Mouse (Mus musculus) spleen, postnatal 14 days (tissue): Measurements from ENCODE around the gene Dock4.

Source experiments
- DNase-seq, 2 experiments: peaks; one replicate each; pipeline ENCODE4 v3.0.0; 2021 to 2022; ENCODE audit warnings: low spot score in 2 of 2

Dock4 gene

GRCm38 (mm10) chr12:40508416-40508815 lies 62.7 kb downstream of the Dock4 start:
- DNase-seq, result no peak

DNA sequence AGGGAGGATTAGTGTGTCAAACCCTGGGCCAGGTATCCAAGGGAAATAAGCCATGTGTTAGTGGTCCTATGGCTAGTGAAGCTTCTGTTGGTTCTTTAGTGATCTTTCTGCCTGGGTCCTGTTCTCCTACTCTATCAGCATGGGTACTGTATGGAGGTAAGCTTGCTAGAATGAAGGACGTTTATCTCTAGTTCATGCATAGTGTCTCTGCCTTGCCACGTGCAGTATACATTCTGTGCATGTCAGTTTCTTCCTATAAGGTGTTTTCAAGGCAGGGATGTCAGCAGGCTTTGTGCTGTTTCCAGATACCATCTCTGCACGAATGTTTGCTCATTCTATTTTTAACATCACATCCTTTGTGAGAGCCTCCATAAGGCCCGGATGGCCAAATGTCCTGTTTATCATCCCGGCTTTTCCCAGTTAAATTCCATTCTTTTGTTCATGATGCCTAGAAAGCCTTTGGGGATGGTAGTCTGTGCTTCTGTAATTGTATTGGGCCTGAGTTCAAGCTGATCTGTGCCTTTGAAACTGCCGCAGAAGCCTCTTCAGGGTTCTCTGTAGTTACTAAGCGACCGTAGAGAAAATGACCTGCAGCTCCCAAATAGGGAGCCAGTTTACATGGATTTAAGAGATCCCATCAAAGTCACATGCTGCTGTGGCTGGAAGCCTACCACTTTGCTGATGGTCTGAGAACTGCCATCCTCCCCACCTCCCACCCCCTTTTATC lies 66.1 kb downstream of the Dock4 start:
- DNase-seq, result no peak

DNA sequence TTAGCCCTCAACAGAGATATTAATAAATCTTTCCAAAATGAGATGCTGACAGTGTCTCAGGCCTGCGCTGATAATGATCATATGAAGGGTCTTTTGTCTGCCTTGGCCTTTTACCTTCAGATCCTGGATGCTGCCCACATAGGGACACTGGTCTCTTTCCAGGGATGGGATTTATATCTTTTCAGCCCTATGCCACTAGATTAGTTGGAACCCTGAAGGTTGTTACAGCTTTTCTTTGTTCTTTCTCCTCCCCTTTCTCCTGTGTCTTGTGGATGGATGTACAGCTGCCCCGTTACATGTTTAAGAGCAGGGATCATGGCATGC lies 66.6 kb downstream of the Dock4 start:
- DNase-seq, result no peak

DNA sequence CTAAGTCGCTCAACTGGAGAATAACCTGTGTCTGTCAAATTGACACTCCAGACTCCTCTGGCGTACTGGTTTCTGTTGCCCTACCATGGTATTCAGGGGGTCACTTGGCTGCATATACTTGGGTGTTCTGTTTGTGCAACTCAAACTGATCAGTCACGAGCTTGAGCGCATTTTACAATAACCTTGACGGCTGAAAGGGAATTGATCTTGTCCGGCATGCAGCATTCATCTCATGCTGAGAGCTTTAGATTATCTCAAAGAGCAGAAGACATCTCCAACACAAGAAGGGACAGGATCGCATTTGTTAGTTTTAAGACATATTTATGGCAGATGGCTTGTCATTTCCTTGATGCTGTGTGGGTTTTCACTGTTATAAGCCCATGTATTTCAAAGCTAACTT lies 67.2 kb downstream of the Dock4 start:
- DNase-seq, result no peak

- DNase-seq, result no peak
Observed at GRCm38 (mm10) chr12:40514021-40514420, 68.3 kb downstream of the Dock4 start.

DNA sequence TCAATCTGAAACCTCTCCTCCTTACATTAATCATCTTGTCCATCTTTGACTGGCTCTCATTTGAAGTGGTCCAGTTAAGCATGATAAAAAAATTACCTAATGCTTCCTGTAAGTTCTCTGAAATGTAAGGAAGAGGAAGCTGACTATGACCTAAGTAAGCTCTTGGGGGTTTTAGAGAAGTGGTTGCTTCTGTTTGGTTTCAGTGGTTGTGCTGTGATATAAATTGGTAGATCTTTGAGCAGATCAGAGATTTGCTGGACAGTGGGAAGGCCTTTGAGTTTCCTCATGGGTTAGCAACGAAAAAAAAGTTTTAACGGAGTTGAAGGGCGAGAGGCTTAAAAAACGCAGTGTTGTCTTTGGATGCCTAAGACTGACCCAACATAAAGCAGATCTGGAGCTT lies 76.7 kb downstream of the Dock4 start:
- DNase-seq, result no peak

- DNase-seq, result no peak
Observed at GRCm38 (mm10) chr12:40523020-40523419, 77.3 kb downstream of the Dock4 start.

GRCm38 (mm10) chr12:40525045-40525444 lies 79.3 kb downstream of the Dock4 start:
- DNase-seq, result no peak

GRCm38 (mm10) chr12:40535655-40536618 lies 90.2 kb downstream of the Dock4 start:
- no peak for DNase-seq

- no peak for DNase-seq
Observed at GRCm38 (mm10) chr12:40537826-40538225, 92.1 kb downstream of the Dock4 start.

DNA sequence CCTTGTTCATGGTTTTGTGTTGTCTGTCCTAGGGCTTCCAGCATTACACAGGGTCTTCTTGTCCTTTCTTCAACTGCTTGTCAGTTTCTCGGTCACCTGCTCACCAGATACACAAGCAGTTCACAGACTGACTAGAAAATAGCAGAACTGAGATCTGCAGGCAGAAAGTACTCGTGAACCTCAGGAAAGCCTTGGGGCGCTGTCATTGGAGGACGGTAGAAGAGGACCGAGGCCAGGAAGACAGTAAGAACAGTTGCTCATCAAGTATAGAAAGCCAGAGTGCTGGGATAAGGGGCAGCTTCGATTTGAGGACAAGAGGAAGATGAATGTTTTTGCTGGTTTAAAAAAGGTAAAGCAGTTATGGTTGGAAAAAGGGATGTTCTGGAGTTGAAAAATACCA lies 92.6 kb downstream of the Dock4 start:
- DNase-seq, result no peak

- no peak for DNase-seq
Observed at GRCm38 (mm10) chr12:40538780-40539179, 93.0 kb downstream of the Dock4 start.

DNA sequence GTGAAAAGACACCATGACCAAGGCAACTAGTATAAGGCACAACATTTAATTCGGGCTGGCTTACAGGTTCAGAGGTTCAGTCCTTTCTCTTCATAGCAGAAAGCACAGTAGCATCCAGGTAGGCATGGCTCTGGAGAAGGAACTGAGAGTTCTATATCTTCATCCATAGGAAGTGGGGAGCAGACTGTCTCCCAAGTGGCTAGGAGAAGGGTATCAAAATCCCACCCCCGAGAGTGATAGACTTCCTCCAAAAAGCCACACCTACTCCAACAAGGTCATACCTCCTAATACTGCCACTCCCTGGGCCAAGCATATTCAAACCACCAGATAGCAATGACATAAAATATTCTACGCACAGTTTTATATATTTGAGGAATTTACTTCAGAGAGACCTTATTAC lies 98.5 kb downstream of the Dock4 start:
- DNase-seq, result no peak

GRCm38 (mm10) chr12:40546827-40547226 lies 101.1 kb downstream of the Dock4 start:
- no peak for DNase-seq

DNA sequence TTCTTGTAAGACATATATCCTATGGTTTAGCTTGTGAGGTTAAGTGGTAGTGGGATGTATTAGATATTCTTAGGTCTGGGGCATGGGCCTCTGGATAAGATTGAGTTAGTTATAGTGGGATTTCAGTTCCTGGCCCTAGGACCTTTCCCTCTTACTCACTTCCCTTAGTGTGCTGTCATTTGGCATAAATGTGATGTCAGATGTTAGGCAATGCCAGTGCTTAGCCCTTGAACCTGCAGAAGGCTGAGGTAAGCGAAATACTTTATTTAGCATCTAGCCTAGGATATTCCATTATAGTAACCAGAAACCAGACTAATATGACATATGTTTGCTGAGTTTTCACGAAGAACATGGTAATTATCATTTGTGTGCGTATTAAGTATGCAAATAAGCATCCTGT lies 105.6 kb downstream of the Dock4 start:
- DNase-seq, result no peak

DNA sequence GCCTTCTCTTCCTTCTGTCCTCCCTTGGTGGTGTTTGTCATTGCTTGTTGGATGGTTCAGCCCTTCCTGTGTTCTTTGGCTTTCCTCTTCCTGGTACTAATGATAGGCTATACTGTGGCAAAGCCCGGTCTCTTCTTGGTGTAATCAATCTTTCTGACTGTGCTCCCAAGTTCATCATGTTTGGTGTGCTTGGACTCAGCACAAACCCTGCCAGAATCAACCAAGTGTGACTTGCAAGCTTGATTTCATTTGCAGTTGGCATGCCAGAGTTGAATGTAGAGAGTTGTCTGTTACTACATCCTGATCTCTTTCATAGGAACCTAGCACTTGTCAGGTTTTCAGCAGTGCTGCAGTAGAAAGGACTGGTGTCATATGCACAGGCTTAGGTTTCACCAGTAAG lies 106.4 kb downstream of the Dock4 start:
- DNase-seq, result no peak

DNA sequence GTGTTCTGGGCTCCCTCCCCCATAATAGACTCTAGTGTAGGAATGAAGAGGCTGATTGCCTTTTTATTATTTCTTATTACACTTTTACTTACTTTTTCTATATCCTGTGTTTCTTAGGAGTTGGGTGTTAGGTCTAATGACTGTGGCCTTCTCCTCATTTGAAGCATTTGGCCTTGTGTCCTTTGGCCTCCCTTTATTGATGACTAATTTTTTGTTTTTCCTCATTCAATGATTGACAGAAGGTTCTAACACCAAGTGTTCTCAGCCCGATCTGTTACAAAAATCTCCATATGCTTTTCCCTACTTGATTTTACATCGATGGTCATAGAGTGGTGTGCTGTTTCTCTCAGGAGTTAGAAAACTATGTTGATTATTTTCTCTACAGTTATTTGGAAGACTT lies 108.2 kb downstream of the Dock4 start:
- DNase-seq, result no peak

DNA sequence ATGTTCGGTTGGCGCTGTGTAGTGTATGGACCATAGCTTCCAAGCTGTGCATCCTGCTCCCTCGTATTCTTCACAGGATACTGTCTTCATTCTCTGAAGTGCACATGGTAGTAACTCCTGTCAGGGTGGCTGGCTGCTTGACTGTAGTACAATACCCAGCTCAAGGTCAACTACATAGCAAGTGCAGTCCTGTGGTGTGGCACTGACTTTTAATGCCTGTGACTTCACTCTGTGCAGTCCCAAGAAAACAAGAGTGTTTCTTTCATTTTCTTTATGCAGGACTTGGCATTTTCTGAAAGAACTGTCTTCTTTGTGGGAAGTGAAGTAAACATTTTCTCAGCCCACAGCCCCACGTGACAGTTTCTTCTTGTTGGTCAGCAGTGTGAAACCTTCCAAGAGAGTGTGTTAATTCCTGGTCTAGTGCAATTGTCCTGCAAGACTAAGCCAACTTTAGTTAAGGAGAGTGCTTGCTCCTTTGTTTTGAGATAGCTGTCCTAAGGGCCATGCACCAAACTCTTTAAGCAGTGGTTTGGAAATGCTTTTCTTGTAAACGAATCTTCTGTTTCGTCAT lies 109.3 kb downstream of the Dock4 start:
- no peak for DNase-seq

GRCm38 (mm10) chr12:40558600-40558999 lies 112.8 kb downstream of the Dock4 start:
- DNase-seq, result no peak

- no peak for DNase-seq
Observed at GRCm38 (mm10) chr12:40559103-40559502, 113.4 kb downstream of the Dock4 start.

- DNase-seq, result no peak
Observed at GRCm38 (mm10) chr12:40563703-40564102, 118.0 kb downstream of the Dock4 start.

DNA sequence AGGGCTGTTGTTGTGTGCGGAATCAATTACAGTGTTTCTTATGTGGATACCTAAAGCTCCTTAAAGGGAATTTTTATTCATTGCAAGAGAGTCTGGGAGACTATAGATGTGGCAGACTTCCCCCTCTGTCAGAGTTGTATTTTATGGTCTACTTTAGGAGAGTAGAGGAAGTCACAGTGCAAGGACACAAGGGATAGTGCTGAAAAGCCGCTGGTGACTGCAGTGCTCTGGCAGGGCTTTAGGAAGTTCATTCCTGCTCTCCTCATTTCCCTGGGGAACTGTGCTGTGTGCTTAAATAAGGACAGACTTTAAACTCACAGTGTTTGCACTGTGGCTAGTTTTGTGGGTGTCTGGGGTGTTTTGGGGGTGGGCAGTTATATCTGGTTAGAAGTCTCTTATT lies 118.5 kb downstream of the Dock4 start:
- DNase-seq, result no peak

DNA sequence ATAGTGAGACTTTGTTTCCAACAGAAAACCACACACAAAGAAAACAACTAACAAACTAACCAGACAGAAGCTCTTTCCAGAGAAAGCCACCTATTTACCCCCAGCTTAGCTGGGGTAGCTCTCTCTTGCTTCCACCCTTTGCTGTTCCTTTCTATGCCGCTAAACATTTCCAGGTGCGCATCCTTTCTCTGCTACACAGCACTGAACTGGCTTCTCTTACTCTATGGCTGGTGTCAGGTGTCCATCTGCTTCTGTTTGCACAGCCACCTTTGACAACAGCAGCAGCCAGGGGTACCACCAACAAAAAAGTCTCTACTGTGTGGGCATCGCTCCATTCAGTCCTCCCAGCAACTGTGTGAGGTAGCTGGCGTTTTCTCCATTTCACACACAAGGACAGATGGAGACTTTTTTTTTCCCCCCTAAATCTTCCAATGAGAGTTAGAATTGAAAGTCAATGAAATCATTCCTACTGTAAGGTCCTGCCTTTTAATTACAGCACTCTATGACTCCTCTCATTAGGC lies 122.7 kb downstream of the Dock4 start:
- no peak for DNase-seq
